Mouse (Mus musculus) CD4-positive, CD25-positive, alpha-beta regulatory T cell, adult 9 weeks (primary cell): ENCODE measurements around the gene Ifnar2. TPM values are rescaled to one million over a fixed set of nuclear protein-coding genes. Genes with fewer than 3 reads are reported as not detected.

ENCODE experiments used
- polyA plus RNA-seq: library from polyadenylated mRNA; unstranded; fragments of 100-300 nt; shearing (Covaris generic); gene quantifications from one replicate; pipeline ENCODE4 v1.2.1, GENCODE M21; 2017

Gene Ifnar2
- polyA plus RNA-seq: 72.8 TPM

GRCm38 (mm10) chr16:91372577-91373472 is at the start of gene Ifnar2:
Gene Ifnar2, plus strand, starts transcription at chr16:91372783.

GRCm38 (mm10) chr16:91391421-91391820 is 18.8 kb downstream of the Ifnar2 start, which contains the start of gene Gm21970:
Gene Gm21970, plus strand, starts transcription at chr16:91391721.

GRCm38 (mm10) chr16:91405640-91406584 is 33.3 kb downstream of the Ifnar2 start, which contains the start of gene Il10rb:
Gene Il10rb, plus strand, starts transcription at chr16:91406164.

Other genes starting within 250 kb of the Ifnar2 start
- not detected for gene Olig2, start 147.3 kb upstream of the Ifnar2 start, polyA plus RNA-seq
- not detected for gene Olig1, start 103.0 kb upstream of the Ifnar2 start, polyA plus RNA-seq
- not detected for gene Gm21970, start 18.9 kb downstream of the Ifnar2 start, polyA plus RNA-seq
- gene Il10rb, start 33.4 kb downstream of the Ifnar2 start, polyA plus RNA-seq: 124 TPM
- 194 TPM for gene Ifnar1, start 112.5 kb downstream of the Ifnar2 start, polyA plus RNA-seq
- 17.5 TPM for gene Ifngr2, start 174.3 kb downstream of the Ifnar2 start, polyA plus RNA-seq
- 38.8 TPM for gene Tmem50b, start 225.0 kb downstream of the Ifnar2 start, polyA plus RNA-seq
- gene Dnajc28, start 246.2 kb downstream of the Ifnar2 start, polyA plus RNA-seq: 4.1 TPM